Mouse (Mus musculus) kidney, adult 2 months (tissue): ENCODE results near the gene Pde6g. TPM values are rescaled to one million over a fixed set of nuclear protein-coding genes. Genes with fewer than 3 reads are reported as not detected.

Source experiments
- DNase-seq: peaks from one replicate; pipeline ENCODE4 v3.0.0; 2021
- H3K27ac ChIP-seq: fragments of 200-500 bp; 2 replicates; pipeline ENCODE4 v1.5.1; 2012; ENCODE audit warnings: low read depth, low read length, control low read depth, inconsistent platforms; ENCODE audit not compliant: insufficient read depth
- H3K27me3 ChIP-seq: fragments of 200-500 bp; replicated peaks from 2 replicates; pipeline ENCODE4 v1.6.1; 2012; ENCODE audit warnings: mild to moderate bottlenecking, moderate library complexity, low read length, inconsistent platforms; ENCODE audit not compliant: control insufficient read depth, insufficient read depth
- H3K36me3 ChIP-seq: fragments of 200-500 bp; 2 replicates; pipeline ENCODE4 v1.6.1; 2012; ENCODE audit warnings: mild to moderate bottlenecking, moderate library complexity, low read length, inconsistent platforms; ENCODE audit not compliant: control insufficient read depth, insufficient read depth
- H3K4me1 ChIP-seq: fragments of 200-500 bp; 2 replicates; pipeline ENCODE4 v1.6.1; 2011; ENCODE audit warnings: low read length; ENCODE audit not compliant: control insufficient read depth, insufficient read depth
- H3K4me3 ChIP-seq: fragments of 200-500 bp; 2 replicates; pipeline ENCODE4 v1.5.1; 2011; ENCODE audit warnings: mild to moderate bottlenecking, low read depth, low read length, control low read depth; ENCODE audit not compliant: insufficient read depth
- CTCF ChIP-seq: fragments of 200-500 bp; conservative IDR thresholded peaks from 2 replicates; pipeline ENCODE4 v1.5.1; 2011; ENCODE audit warnings: low read depth, mild to moderate bottlenecking, control low read depth, low read length, moderate library complexity, mixed read lengths; ENCODE audit not compliant: insufficient read depth, insufficient read length
- POLR2A ChIP-seq: fragments of 200-500 bp; IDR thresholded peaks from one replicate; pipeline ENCODE4 v1.6.1; 2011; ENCODE audit warnings: low read depth, low read length, control low read depth
- WGBS: fragments of 180-500 bp; shearing (Covaris S2); methylation state at CpG from one replicate; pipeline ENCODE4 v1.1.7; 2018; 5-methylcytosine and 5-hydroxymethylcytosine counted together
- polyA plus RNA-seq: library from polyadenylated mRNA; depleted of rRNA; stranded (reverse); fragments of >200 nt; gene quantifications from 2 replicates; pipeline ENCODE4 v1.2.3, GENCODE M21; 2012

Gene Pde6g
- polyA plus RNA-seq, 1 experiment: 1.8 TPM

GRCm38 (mm10) chr11:120444106-120444505 lies 9.2 kb downstream of the Pde6g start:
- H3K36me3 ChIP-seq: no peaks in the 10 kb centered on the region
- 71% methylated on average over 6 of the region's 6 CpGs for WGBS
- no peak overlapping the region for H3K27ac ChIP-seq
- H3K27me3 ChIP-seq: no peaks in the 10 kb centered on the region
- no peak overlapping the region for H3K4me3 ChIP-seq
- no peaks in the 10 kb centered on the region for H3K4me1 ChIP-seq
- TF ChIP-seq CTCF: no peak
- no peak for DNase-seq

DNA sequence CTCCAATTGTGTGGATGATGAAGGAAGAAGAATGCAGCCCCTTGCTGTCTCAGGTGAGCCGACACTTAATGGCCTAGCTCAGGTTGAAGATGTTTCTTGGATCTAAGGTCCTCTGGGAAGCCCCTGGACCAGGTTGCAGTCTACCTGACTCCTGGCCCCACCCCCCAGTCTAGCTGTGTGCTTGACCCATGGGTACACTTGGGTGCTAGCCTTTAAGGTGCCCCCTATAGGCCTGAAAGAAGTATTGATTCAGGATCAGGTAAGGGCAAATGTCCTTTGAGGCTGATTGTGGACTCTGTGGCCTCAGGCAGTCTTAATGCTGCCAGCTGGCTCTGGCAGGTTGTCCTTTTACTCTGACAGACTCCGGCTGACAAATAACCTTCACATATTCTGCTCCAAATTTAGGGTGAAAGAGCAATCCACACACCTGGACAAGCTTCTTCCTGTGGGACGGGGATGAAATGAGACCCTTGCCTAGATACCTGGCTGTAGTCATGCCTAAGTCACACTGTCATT lies 10.5 kb downstream of the Pde6g start:
- no peaks in the 10 kb centered on the region for H3K4me1 ChIP-seq
- no peak overlapping the region for H3K4me3 ChIP-seq
- no peak; the same call in 1 of the 2 replicates for TF ChIP-seq CTCF
- TF ChIP-seq POLR2A: no peak
- H3K36me3 ChIP-seq: no peaks in the 10 kb centered on the region
- WGBS: 69% methylated on average over 3 of the region's 3 CpGs
- no peak overlapping the region for H3K27ac ChIP-seq
- no peak for DNase-seq
- no peaks in the 10 kb centered on the region for H3K27me3 ChIP-seq

GRCm38 (mm10) chr11:120442344-120442743 lies 11.0 kb downstream of the Pde6g start, which contains the start of gene Tspan10:
Tspan10 (plus strand) TSS chr11:120442644.
- no peak for TF ChIP-seq CTCF
- TF ChIP-seq POLR2A: no peak
- Histone ChIP-seq H3K36me3 (no peaks in the 10 kb centered on the region), H3K4me3 (no peak within 1 kb of the TSS), H3K4me1 (no peaks in the 10 kb centered on the region), H3K27ac (no peak within 1 kb of the TSS), H3K27me3 (no peaks in the 10 kb centered on the region)
- 91% methylated on average over 3 of the region's 3 CpGs for WGBS
- no peak for DNase-seq

GRCm38 (mm10) chr11:120437857-120438385 lies 15.4 kb downstream of the Pde6g start:
- Histone ChIP-seq H3K4me3 (peak overlapping the region; percentile 97), H3K4me1 (peaks cover 5% of the 10 kb centered on the region; the same call in 1 of the 2 replicates), H3K27ac (peak overlapping the region; percentile 71; the same call in 1 of the 2 replicates), H3K27me3 (no peaks in the 10 kb centered on the region), H3K36me3 (no peaks in the 10 kb centered on the region)
- 20% methylated on average over 12 of the region's 12 CpGs for WGBS
- TF ChIP-seq POLR2A (no peak), CTCF (no peak)
- no peak for DNase-seq

GRCm38 (mm10) chr11:120437152-120437856 lies 16.0 kb downstream of the Pde6g start, which contains the start of gene Nploc4:
Nploc4 (minus strand) TSS chr11:120437708.
- peak within 1 kb of the TSS; percentile 97 for H3K4me3 ChIP-seq
- no peaks in the 10 kb centered on the region for H3K27me3 ChIP-seq
- peak within 1 kb of the TSS; percentile 85 for H3K27ac ChIP-seq
- H3K36me3 ChIP-seq: no peaks in the 10 kb centered on the region
- no peak for TF ChIP-seq CTCF
- TF ChIP-seq POLR2A: peak; percentile 35
- peak; percentile 88 for DNase-seq
- H3K4me1 ChIP-seq: peaks cover 5% of the 10 kb centered on the region; the same call in 1 of the 2 replicates
- WGBS: 3% methylated on average over 68 of the region's 77 CpGs

GRCm38 (mm10) chr11:120426727-120427126 lies 26.6 kb downstream of the Pde6g start:
- peaks cover 11% of the 10 kb centered on the region for H3K36me3 ChIP-seq
- TF ChIP-seq CTCF: no peak
- no peak for TF ChIP-seq POLR2A
- no peak overlapping the region for H3K27ac ChIP-seq
- WGBS: 82% methylated on average over 3 of the region's 3 CpGs
- no peak for DNase-seq
- H3K4me3 ChIP-seq: no peak overlapping the region
- no peaks in the 10 kb centered on the region; the same call in 1 of the 2 replicates for H3K4me1 ChIP-seq
- H3K27me3 ChIP-seq: no peaks in the 10 kb centered on the region
